Mouse (Mus musculus): ENCODE data around the gene Ppfibp1.

Ppfibp1 gene

DNA sequence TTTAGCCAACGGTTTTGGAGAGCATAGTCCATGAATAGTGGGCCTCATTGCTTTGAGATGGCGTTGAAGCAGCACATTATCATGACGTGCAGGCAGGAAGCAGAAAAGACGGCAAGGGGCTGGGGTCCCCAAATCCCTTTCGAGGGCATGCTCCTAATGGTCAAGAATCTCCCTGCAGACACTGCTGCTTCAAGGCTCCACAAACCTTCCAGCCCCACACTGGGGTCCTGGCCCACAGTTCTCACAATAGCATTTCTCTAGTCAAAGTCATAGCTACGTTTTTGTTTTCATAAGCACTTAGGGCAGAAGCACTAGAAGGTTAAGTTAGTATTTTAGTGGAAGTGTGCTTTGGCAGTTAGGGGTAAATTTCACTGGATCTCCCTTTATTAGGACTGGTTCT lies 107.6 kb downstream of the Ppfibp1 start:
- no peak for DNase-seq (ENCODE audit: low spot score)

- DNase-seq (ENCODE audit: low spot score), result no peak
Measured at GRCm38 (mm10) chr6:146997006-146997405, 108.7 kb downstream of the Ppfibp1 start.

DNA sequence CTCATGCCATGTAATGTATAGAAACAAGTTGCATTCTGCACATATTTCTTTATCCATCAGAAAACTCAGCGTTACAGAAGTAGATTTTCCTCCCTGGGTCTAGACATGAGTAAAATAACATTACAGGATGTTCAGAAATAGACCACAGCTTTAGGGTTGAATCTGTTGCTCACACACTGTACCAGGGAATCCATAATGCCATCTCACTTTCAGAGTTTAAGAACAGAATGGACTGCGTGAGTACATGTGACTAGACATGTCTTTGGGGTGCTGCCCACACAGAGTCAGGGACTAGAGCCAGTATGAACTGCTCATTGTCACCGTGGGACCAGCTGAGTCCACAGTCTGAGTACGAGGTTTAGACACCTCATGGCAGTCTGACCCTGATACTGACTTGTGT lies 110.4 kb downstream of the Ppfibp1 start:
- no peak for DNase-seq (ENCODE audit: low spot score)

DNA sequence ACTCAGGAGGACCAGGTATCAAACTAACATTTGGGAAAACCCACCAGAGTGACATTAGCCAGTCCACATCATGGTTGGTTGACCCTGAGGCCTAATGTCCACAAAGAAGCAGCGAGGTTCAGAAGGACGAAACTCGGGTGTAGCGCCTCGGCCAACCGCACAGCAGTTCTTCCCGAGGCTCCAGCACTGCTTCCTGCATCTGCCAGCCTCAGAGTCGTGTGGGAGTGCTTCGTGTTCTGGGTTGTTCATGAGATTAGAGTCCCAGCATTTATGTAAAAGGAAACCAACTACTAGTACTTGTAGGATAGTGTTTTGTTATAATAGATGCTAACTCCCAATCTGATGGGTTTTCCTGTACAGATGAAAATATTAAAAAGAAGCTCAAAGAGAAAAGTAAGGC lies 111.0 kb downstream of the Ppfibp1 start:
- DNase-seq (ENCODE audit: low spot score), result no peak

GRCm38 (mm10) chr6:146999755-147000154 lies 111.5 kb downstream of the Ppfibp1 start:
- DNase-seq (ENCODE audit: low spot score), result no peak

DNA sequence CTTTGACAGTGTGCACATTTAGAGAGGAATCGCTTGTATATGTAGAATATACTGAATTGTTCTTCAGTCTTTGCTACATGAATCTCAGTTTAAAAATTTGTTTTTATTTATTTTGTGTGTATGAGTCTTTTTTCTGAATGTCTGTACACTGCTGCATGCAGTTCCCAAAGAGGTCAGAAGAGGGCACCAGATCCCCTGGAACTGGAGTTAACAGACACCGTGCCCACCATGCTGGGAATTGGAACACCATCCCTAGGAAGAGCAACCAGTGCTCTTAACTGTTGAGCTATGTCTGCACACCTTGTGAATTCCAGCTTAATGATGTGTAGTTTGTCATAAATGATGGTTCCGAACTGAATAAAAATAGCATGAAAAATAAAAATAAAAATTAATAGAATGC lies 119.9 kb downstream of the Ppfibp1 start:
- DNase-seq (ENCODE audit: low spot score), result peak; percentile 25

DNA sequence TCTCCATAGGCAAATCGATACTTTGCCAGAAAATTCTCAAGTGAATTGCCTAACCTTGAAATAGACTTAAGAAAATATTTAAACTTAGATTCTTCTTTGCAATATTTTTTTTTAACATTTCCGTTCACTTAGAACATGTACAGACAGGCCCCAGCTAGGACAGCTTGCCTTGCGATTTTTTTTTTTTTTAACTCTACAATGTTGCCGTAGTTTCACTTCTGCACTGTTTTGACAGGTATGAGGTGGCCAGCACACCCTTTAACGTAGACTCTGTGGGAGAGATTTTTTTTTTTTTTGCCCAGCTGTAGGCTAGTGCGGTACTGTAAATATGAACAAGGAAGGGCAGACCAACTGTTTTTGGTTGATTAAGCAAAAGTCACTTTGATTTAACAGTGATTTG lies 122.1 kb downstream of the Ppfibp1 start:
- DNase-seq (ENCODE audit: low spot score), result no peak

DNA sequence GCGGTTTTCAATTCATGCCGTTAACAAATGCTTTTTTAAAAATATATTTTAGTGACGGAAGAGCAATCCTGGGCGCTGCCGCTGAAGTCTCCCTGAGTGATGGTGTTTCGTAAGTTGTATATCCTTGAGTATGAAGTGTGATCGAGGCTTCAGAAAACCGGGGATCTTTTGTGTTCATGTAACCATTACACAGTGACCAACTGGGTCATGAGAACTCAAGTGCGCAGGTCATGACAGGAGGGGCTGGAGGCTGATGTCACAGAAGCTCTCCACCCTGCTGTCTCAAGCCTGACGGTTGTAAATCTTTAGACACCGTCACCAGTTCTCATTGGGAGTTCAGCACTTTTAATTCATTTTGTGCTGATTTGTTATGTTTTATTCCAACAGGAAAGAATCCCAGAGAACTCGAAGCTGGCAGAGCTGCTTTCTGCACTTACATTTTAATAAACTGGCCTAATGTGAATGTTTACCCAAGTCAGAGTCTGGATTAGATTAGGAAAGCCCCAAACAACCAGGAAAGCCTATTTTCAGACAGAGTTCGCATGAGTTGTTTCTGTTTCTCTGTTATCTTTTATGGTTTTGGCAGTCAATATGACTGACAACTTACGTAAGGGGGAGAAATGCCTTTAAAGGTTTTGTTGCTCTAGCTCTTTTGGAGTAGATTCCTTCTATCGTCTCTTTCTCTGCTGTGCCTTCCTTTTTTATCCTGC lies 122.7 kb downstream of the Ppfibp1 start:
- no peak for DNase-seq (ENCODE audit: low spot score)

GRCm38 (mm10) chr6:147011555-147011954 lies 123.3 kb downstream of the Ppfibp1 start:
- DNase-seq (ENCODE audit: low spot score), result no peak

DNA sequence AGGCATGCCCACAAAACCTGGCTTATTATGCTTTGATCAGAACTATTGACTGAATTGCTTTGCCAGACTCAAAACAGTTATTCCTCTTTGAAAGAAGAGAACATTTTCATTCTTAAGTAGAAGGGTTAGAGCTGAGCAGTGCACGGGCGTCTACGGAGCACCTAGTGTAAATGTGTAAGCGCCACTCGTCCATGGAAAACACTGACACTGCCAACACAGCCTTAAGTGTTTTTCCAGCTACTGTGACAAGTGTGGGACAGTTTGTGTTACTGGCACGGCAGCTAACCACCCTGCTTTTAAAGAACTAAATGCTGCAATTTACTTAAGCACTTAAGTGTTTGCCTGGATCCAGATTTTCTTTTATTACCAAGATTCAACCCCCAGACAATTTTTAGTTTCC lies 123.7 kb downstream of the Ppfibp1 start:
- no peak for DNase-seq (ENCODE audit: low spot score)

- no peak for DNase-seq (ENCODE audit: low spot score)
Measured at GRCm38 (mm10) chr6:147013546-147013945, 125.3 kb downstream of the Ppfibp1 start.

- no peak for DNase-seq (ENCODE audit: low spot score)
Measured at GRCm38 (mm10) chr6:147017906-147018305, 129.6 kb downstream of the Ppfibp1 start.

DNA sequence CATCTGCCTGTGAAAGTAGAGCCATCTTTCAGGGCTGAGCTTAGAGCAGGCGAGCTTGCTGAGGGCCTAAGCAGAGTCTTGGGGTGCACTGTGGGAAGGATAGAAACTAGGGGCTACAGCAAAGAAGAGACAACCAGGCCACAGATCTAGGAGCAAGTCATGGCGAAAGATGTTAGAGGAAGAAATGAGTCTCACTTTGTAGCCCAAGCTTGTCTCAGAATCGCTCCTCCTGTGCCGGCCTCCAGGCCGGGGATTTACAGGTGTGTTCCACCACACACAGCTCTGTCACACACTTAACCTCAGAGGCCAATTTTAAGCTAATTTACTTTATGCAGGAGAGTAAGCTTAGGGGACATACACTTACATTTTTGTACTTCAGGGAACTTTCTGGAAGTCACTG lies 130.1 kb downstream of the Ppfibp1 start:
- DNase-seq (ENCODE audit: low spot score), result no peak

DNA sequence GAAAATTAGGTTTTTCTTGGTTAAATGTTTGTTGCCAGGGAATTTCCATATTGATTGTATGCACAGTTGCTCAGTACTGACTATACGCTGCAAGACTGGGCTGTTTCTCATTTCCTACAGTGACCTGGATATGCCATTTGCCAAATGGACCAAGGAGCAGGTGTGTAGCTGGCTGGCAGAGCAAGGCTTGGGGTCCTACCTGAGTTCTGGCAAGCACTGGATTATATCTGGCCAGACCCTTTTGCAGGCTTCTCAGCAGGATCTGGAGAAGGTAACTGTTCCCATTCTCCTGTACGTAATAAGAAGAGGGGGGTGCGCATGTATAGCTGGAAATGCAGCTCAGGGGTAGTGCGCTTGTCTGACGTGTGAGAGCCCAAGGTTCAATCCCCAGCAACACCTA lies 132.9 kb downstream of the Ppfibp1 start:
- no peak for DNase-seq (ENCODE audit: low spot score)

- DNase-seq (ENCODE audit: low spot score), result no peak
Measured at GRCm38 (mm10) chr6:147022375-147023132, 134.3 kb downstream of the Ppfibp1 start.

DNA sequence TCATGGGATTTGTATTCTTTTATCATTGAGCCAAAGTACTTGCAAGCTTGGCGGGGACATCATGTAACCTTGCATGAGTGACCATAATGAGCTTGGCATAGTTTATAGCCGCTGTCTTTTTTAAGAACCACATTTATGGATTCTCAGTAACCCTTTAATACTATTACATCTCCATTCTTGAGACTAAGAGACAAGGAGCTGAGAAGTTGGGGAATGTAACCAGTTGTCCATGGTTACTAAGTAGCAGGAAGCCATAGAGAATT lies 134.8 kb downstream of the Ppfibp1 start:
- DNase-seq (ENCODE audit: low spot score), result no peak

- DNase-seq (ENCODE audit: low spot score), result no peak
Measured at GRCm38 (mm10) chr6:147023568-147023967, 135.3 kb downstream of the Ppfibp1 start.

GRCm38 (mm10) chr6:147024761-147025160 lies 136.5 kb downstream of the Ppfibp1 start:
- DNase-seq (ENCODE audit: low spot score), result no peak

DNA sequence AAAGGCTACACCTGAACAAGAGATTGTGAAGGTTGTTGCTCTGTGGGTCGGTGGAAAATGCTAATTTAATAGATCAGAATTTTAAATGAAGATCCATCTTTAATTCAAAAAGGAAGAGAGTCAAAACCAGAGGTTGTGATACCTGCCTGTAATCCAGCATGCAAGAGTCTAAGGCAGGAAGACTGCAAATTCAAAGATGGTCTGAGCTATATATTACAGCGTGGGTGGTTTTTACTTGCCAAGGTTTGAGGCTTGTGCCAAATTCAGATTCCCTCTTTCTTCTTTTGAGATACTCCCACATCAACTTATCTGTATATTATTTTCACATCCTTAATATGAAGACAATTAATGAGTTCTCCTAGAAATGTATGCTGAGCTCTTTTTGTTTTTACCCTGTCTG lies 140.1 kb downstream of the Ppfibp1 start:
- no peak for DNase-seq (ENCODE audit: low spot score)

- DNase-seq (ENCODE audit: low spot score), result no peak
Measured at GRCm38 (mm10) chr6:147029591-147029990, 141.3 kb downstream of the Ppfibp1 start.

GRCm38 (mm10) chr6:147030096-147030885 lies 142.0 kb downstream of the Ppfibp1 start:
- no peak for DNase-seq (ENCODE audit: low spot score)

DNA sequence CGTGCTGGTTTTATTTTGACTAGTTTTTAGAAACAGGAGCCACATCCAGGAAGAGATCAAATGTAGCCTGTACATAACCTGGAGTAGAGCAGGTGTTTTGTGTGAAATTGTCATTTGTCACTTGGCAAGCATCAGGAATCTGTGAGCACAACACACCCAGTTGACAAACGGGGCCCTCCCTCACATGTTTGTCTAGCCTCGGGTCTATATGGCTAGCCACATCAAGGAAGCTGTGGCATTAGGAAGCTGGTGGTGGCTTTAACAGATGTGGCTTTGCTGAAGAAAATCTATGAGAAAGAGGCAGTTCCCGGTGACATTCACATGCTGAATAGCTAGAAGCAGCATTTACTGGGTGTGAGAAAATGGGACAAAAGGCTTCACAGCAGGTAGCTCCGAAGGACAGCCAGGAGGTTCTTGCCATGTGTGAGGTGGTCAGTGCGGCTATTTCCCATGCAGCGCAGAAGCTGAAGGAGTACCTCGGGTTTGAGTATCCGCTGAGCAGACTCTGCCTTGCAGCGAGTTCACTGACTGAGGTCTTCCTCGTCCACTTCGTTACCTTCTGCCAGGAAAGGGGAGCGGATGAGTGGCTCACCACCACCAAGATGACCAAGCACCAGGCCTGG lies 144.1 kb downstream of the Ppfibp1 start, which contains the start of gene Rep15:
Gene Rep15, plus strand, starts transcription at position 282 of the 623 bp plus-strand sequence.
- no peak for DNase-seq (ENCODE audit: low spot score)
